Mouse (Mus musculus) gastrocnemius, postnatal 4 days (tissue): ENCODE measurements around the gene Gm38392. TPM values are rescaled to one million over a fixed set of nuclear protein-coding genes. Genes with fewer than 3 reads are reported as not detected.

Source experiments
- DNase-seq, 2 experiments: peaks; one replicate each; pipeline ENCODE4 v3.0.0; 2021 to 2022; ENCODE audit warnings: low spot score in 2 of 2, mixed read lengths in 2 of 2
- total RNA-seq, 2 experiments: library from RNA; stranded (reverse); gene quantifications; 2 replicates each; pipeline ENCODE4 v1.2.3; 2021

The Gm38392 gene
- total RNA-seq, 2 experiments from 2014 or later, result 0.26 to 0.59 TPM

DNA sequence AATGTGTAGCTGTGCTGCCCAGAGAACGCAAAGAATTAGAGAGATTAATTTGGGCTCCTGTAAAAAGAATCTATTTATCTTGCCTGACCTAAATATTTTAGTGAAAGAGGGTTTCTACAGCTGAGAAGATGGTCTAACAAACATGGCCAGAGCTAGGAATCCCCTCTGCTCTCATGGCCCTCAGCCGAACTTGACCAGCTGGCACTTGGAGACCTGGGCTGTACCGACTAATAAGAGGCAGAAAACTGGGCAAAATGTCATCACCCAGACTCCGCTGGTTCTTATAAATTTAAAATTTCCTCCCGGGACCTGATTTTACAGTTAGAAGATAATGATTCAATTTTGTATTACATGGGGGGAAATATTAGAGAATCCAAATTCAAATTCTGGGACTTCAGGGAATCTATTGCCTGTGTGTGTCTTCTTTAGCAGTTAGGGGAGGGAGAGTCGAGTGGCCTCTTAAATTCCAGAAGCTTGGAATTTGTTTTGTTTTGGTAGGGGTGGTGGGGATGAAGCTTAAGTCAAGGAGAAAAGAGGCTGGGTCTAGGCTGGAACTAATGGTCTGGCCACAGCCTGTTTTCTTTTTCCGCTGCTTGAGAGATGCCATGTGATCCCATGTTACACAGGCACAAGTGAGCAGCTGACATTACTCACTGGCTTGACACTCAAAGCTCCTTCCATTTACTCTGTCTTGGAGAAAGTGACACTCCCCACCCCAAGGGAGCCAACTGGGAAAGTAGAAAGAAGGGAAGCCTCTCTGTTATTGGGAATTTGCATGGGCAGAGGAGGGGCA is 70.3 kb downstream of the Gm38392 start:
- DNase-seq, result no peak

GRCm38 (mm10) chr3:88216116-88216515 is 70.9 kb downstream of the Gm38392 start:
- DNase-seq, result no peak

GRCm38 (mm10) chr3:88215553-88216004 is 71.4 kb downstream of the Gm38392 start:
- DNase-seq, result no peak

DNA sequence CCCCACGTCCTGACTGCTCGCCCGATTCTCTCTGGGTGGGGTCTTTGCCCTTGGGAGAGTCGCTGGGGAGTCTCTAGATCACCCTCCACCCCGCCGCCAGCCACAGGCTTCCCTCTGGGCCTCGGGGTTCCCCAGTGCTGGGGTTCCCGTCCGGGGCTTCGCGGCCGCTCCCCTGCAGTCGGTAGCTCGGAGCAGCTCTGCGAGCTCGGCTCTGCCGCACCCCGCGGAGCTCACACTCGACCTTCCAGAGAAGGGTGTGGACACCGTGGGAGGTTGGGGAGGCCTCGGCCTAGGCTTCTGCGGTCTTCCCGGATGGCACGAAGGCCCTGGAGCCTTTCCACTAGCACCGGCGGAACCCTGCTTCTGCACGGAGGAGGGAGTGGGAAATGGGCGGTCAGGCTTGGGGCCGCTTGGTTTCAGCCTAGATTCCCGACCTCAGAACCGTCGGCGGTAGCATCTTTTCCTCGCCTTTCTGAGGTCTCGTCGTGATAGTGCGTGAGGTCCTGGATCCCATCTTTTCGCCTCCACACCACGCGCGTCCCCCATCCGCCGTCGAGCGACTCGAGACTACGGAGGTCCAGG is 71.9 kb downstream of the Gm38392 start:
- no peak for DNase-seq

- no peak for DNase-seq
Measured at GRCm38 (mm10) chr3:88214197-88214938, 72.6 kb downstream of the Gm38392 start.

DNA sequence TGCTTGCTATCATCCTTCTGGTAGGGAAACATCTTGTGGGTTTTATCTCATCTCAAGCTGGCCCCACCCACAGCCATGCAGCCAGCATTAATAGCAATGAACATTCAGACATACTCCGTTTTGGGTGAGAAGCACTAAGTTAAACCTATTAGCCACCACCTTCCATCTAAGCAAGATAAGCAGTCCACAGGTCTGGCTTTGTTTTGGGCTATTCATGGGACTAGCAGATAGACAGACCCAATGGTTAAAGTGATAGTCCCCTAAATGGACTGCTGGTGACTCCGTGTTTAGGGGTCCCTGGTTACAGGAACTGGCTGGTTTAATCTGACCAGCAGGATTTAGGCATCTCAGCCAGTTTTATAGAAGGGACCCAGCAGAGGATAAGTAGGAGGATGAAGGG is 74.0 kb downstream of the Gm38392 start:
- DNase-seq, result no peak

DNA sequence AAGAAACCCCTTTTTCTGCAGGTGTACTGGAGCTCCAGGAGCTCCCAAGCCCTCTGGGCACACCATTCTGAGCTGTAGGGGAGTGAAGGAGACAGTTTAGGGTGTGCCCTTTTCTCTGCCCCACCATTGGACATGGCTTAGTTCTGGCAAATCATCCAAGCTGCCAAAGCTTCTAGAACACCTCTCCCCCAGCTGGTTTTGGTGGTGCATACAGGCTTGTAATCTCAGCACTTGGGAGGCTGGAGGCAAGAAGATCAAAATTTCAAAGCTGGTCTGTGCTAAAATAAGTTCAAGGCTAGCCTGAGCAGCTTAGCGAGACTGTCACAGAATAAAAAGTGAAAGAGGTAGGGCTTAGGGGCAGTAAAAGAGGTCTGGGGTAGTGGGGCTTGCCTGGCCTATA is 74.7 kb downstream of the Gm38392 start:
- DNase-seq, result no peak

DNA sequence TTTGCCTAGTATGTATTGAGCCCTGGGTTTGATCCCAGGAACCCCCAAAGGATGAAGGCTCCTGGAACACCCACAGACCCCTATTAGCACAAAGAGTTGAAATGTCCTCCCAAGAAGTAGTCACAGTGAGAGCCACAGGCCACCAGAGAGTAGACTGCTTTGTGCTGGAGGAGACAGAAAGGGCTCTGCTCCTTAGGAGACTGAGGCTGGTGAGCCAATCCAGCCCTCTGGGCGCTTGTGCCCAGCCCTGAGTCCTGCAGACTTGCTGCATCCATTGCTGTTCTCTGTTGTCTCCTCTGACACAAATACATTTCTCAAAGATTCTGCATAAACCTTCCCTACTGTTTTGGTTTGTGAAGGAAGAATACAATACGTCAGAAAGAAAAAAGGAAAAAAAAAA is 76.1 kb downstream of the Gm38392 start:
- DNase-seq, result no peak

DNA sequence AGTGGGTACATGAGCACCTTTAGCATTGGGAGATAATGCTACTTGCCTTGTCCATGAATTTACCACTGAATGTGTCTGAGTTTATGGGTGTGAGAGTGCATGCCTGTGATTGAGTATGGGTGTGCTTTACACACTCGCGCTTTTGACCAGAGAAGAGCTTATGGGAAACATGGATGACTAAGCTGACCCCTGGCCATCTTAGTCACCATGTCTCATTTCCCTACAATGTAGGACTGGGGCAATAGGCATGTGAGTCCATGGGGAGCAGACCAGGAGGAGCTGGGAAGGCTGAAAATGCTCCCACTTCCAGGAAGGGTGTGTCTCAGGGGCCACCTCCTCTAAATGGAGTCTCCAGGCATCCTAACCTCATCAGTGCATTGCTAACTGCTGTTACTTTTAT is 76.9 kb downstream of the Gm38392 start:
- no peak for DNase-seq

GRCm38 (mm10) chr3:88209306-88209705 is 77.7 kb downstream of the Gm38392 start:
- DNase-seq, result no peak

- DNase-seq, result no peak
Measured at GRCm38 (mm10) chr3:88208226-88208720, 78.7 kb downstream of the Gm38392 start.

- no peak for DNase-seq
Measured at GRCm38 (mm10) chr3:88207451-88208100, 79.4 kb downstream of the Gm38392 start.

- no peak for DNase-seq
Measured at GRCm38 (mm10) chr3:88206901-88207371, 80.1 kb downstream of the Gm38392 start.

GRCm38 (mm10) chr3:88206500-88206899 is 80.5 kb downstream of the Gm38392 start:
- DNase-seq, result no peak

GRCm38 (mm10) chr3:88205563-88206491 is 81.2 kb downstream of the Gm38392 start:
- no peak for DNase-seq

DNA sequence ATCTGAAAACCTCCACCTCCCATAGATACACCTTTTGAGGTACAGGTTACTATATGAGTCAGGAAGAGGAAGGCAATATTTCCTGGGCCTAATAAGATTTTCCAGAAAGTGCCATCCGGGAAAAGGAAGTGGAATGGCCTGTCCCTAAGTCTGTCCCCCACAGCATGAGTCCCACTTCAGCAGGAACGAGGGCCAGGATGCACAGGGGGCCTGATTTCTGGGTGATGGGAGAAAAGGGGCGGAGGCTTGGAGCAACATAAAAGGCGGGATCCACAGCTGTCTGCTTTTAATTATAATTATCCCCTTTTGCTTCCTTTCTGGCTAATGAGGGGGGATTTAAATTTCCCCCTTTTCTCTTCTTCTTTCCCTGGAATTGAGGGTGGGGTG is 81.8 kb downstream of the Gm38392 start:
- no peak for DNase-seq

- no peak for DNase-seq
Measured at GRCm38 (mm10) chr3:88204751-88205150, 82.3 kb downstream of the Gm38392 start.

- DNase-seq, result no peak
Measured at GRCm38 (mm10) chr3:88203999-88204700, 82.9 kb downstream of the Gm38392 start.

DNA sequence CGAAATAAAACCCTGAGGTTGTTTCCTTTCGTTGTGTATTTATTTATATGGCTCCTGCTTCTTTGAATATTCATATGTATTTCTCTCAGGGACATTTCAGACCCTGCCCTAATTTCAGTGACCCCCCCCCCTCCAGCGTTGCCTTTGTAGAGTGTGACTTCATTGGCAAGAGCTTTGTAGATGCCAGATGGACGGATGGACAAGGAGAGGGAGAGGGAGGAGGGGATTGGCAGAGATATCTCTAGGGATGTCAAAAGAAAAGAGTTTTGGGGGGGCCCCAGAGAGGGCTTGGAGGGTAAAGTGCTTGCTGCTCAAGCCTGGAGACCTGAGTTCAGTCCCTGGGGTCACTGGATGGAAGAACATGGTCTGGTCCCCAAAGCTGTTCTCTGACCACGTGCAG is 83.6 kb downstream of the Gm38392 start:
- no peak for DNase-seq

- no peak for DNase-seq
Measured at GRCm38 (mm10) chr3:88202986-88203385, 84.0 kb downstream of the Gm38392 start.
